Mouse (Mus musculus): ENCODE results near the gene Arfgap2. TPM values are rescaled to one million over a fixed set of nuclear protein-coding genes. Genes with fewer than 3 reads are reported as not detected.
"Not testable (repeated sequence)": the region's sequence is repeated elsewhere in the genome, so short reads cannot be mapped to it uniquely, and the experiment has no call there.

Gene Arfgap2
- polyA plus RNA-seq (2014; fragmentation: Nextera tagmentation; extraction: Ambion mirVana), result 59.2 and 65.8 TPM in 2 replicates

DNA sequence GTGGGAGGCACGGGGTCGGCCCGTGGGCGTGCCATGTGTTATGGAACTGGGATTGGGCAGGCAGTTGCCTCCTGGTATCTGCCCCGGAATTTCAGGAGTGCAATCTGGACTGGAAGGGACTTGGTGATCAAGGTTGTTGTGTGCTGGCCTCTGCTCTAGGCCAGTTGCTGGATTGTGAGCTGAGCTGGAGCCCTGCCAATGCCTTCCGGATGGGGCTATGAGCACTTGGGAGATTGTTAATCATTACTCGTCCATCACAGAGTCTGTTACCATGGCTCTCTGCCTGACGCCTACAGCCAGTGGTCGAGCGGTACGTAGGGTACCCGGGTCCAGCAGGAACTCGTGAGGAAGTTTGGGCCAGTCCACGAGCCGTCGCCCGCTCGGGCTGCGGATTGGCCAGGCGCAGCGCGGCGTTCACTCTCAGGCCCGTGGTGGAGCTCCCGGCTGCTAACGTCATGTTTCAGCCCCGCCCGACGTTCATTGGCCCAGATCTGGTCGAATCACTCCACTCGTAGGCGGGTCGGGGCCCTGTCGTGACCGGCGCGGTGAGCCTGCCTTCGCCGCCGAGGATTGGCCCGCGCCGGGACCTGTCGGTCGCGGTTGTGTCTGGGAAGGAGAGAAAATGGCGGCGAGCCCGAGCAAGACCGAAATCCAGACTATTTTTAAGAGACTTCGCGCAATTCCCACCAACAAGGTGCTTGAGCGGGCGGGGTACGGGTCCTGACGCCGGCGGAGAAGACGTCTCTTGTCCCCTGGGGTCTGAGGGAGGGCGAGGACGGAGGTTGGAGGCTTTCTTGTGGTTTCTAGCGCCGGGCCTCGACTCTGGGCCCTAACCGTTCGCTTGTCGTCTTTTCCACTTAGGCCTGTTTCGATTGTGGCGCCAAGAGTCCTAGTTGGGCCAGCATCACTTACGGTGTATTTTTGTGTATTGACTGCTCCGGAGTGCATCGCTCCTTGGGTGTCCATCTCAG lies at the start of gene Arfgap2:
Arfgap2 (plus strand) TSS at position 264 of the 971 bp plus-strand sequence.
- peak within 1 kb of the TSS; percentile 90 for H3K4me3 ChIP-seq (ENCODE audit: control insufficient read depth in 1 of 2, insufficient read depth in 1 of 2, low read depth in 1 of 2, low read length in 2 of 2)
- H3K4me2 ChIP-seq (ENCODE audit: low read length), result peak within 1 kb of the TSS; percentile 90
- 1% methylated on average over 72 of the region's 72 CpGs for WGBS
- H3K4me1 ChIP-seq (ENCODE audit: control insufficient read depth in 2 of 2, insufficient read depth in 2 of 2, low read length in 2 of 2), result peaks cover 7 to 15% of the 10 kb centered on the region in 2 experiments
- no peaks in the 10 kb centered on the region for H3K9me3 ChIP-seq (ENCODE audit: control insufficient read depth, low read length)
- peaks cover 79% of the 10 kb centered on the region for H3K36me3 ChIP-seq (ENCODE audit: control insufficient read depth, insufficient read depth, low read length)
- H3K27ac ChIP-seq (replicated peaks in 1 of 2; ENCODE audit: control insufficient read depth in 1 of 2, insufficient read depth in 1 of 2, low read depth in 2 of 2, low read length in 2 of 2), result peak within 1 kb of the TSS; percentile 95 to 96
- H3K9ac ChIP-seq (ENCODE audit: low read length), result peak within 1 kb of the TSS; percentile 94
- no peaks in the 10 kb centered on the region for H3K27me3 ChIP-seq (ENCODE audit: control insufficient read depth, insufficient read depth, low read length)
- ATAC-seq (ENCODE audit: insufficient number of reproducible peaks, insufficient read depth, low FRiP score, low read depth), result peak; percentile 98

DNA sequence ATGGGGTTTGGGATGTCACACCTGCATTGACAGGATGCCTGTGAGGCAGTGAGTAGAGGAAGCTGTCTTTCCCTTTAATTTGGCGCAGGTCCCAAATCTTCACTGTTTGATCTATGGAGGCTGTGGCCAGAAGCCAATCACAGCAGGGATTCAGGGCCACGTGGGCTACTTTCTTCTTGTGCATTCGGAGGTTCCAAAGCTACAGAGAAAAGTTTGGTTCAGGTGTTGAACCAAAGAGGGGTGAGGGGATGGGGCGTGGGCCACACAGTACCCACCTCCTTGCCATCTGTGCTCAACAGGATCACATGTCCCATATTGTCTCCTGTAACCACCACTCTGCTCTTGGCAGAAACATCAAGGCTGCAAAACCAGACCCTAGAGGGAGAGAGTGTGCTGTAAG lies 47.7 kb upstream of the Arfgap2 start:
- peaks cover 30% of the 10 kb centered on the region for H3K36me3 ChIP-seq (ENCODE audit: control insufficient read depth, insufficient read depth, low read length)
- no peak for ATAC-seq (ENCODE audit: insufficient number of reproducible peaks, insufficient read depth, low FRiP score, low read depth)

GRCm38 (mm10) chr2:91220501-91220900 lies 44.3 kb upstream of the Arfgap2 start:
- 95% methylated on average over 3 of the region's 3 CpGs for WGBS
- Histone ChIP-seq H3K27me3 (ENCODE audit: control insufficient read depth, insufficient read depth, low read length) (no peaks in the 10 kb centered on the region), H3K4me2 (ENCODE audit: low read length) (no peak overlapping the region), H3K9ac (ENCODE audit: low read length) (no peak overlapping the region), H3K27ac (replicated peaks in 1 of 2; ENCODE audit: control insufficient read depth in 1 of 2, insufficient read depth in 1 of 2, low read depth in 2 of 2, low read length in 2 of 2) (no peak overlapping the region), H3K9me3 (ENCODE audit: control insufficient read depth, low read length) (no peaks in the 10 kb centered on the region), H3K4me1 (ENCODE audit: control insufficient read depth in 2 of 2, insufficient read depth in 2 of 2, low read length in 2 of 2) (no peaks in the 10 kb centered on the region), H3K4me3 (ENCODE audit: control insufficient read depth in 1 of 2, insufficient read depth in 1 of 2, low read depth in 1 of 2, low read length in 2 of 2) (no peak overlapping the region), H3K36me3 (ENCODE audit: control insufficient read depth, insufficient read depth, low read length) (peaks cover 7% of the 10 kb centered on the region; the same call in 1 of the 2 replicates)
- no peak for ATAC-seq (ENCODE audit: insufficient number of reproducible peaks, insufficient read depth, low FRiP score, low read depth)

More for the DNA sequence above, 47.7 kb upstream of the Arfgap2 start:
- no peaks in the 10 kb centered on the region for H3K4me1 ChIP-seq (ENCODE audit: control insufficient read depth in 2 of 2, insufficient read depth in 2 of 2, low read length in 2 of 2)
- H3K4me2 ChIP-seq (ENCODE audit: low read length), result no peak overlapping the region
- H3K9me3 ChIP-seq (ENCODE audit: control insufficient read depth, low read length), result no peaks in the 10 kb centered on the region
- H3K9ac ChIP-seq (ENCODE audit: low read length), result no peak overlapping the region
- H3K27me3 ChIP-seq (ENCODE audit: control insufficient read depth, insufficient read depth, low read length), result no peaks in the 10 kb centered on the region
- no peak overlapping the region for H3K4me3 ChIP-seq (ENCODE audit: control insufficient read depth in 1 of 2, insufficient read depth in 1 of 2, low read depth in 1 of 2, low read length in 2 of 2)
- H3K27ac ChIP-seq (replicated peaks in 1 of 2; ENCODE audit: control insufficient read depth in 1 of 2, insufficient read depth in 1 of 2, low read depth in 2 of 2, low read length in 2 of 2), result no peak overlapping the region
- WGBS, result 65% methylated on average over 4 of the region's 4 CpGs

- H3K27me3 ChIP-seq (ENCODE audit: control insufficient read depth, insufficient read depth, low read length), result no peaks in the 10 kb centered on the region
- H3K4me2 ChIP-seq (ENCODE audit: low read length), result no peak overlapping the region
- no peaks in the 10 kb centered on the region for H3K4me1 ChIP-seq (ENCODE audit: control insufficient read depth in 2 of 2, insufficient read depth in 2 of 2, low read length in 2 of 2)
- H3K4me3 ChIP-seq (ENCODE audit: control insufficient read depth in 1 of 2, insufficient read depth in 1 of 2, low read depth in 1 of 2, low read length in 2 of 2), result no peak overlapping the region
- WGBS, result 76% methylated on average over 2 of the region's 2 CpGs
- ATAC-seq (ENCODE audit: insufficient number of reproducible peaks, insufficient read depth, low FRiP score, low read depth), result no peak
- H3K9me3 ChIP-seq (ENCODE audit: control insufficient read depth, low read length), result no peaks in the 10 kb centered on the region
- H3K9ac ChIP-seq (ENCODE audit: low read length), result no peak overlapping the region
- no peak overlapping the region for H3K27ac ChIP-seq (replicated peaks in 1 of 2; ENCODE audit: control insufficient read depth in 1 of 2, insufficient read depth in 1 of 2, low read depth in 2 of 2, low read length in 2 of 2)
- H3K36me3 ChIP-seq (ENCODE audit: control insufficient read depth, insufficient read depth, low read length), result no peaks in the 10 kb centered on the region
Observed at GRCm38 (mm10) chr2:91223614-91224013, 41.2 kb upstream of the Arfgap2 start.

DNA sequence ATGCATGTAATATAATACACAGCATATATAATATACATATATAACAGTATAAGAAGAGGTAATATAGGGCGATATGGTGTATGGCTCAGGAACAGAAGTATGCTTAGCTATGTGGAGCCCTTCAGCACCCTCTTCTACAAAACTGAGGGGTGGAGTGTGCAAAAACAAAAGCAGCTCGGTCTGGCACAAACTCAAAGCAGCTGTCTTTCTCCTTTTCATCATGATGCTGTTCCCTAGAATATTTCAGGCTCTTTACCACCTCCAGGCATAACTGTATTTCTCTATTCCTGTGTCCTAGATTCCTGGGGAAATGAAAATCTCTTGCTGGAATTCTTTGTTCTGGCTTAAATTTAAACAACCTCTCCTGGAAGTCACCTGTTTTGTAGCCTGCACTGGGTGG lies 35.0 kb upstream of the Arfgap2 start:
- Histone ChIP-seq H3K27me3 (ENCODE audit: control insufficient read depth, insufficient read depth, low read length) (no peaks in the 10 kb centered on the region), H3K9ac (ENCODE audit: low read length) (no peak overlapping the region), H3K4me1 (ENCODE audit: control insufficient read depth in 2 of 2, insufficient read depth in 2 of 2, low read length in 2 of 2) (no peaks in the 10 kb centered on the region), H3K4me2 (ENCODE audit: low read length) (no peak overlapping the region), H3K36me3 (ENCODE audit: control insufficient read depth, insufficient read depth, low read length) (0 out of 2 replicates have a peak, but pooled peaks cover 6% of the 10 kb centered on the region), H3K4me3 (ENCODE audit: control insufficient read depth in 1 of 2, insufficient read depth in 1 of 2, low read depth in 1 of 2, low read length in 2 of 2) (no peak overlapping the region), H3K27ac (replicated peaks in 1 of 2; ENCODE audit: control insufficient read depth in 1 of 2, insufficient read depth in 1 of 2, low read depth in 2 of 2, low read length in 2 of 2) (no peak overlapping the region), H3K9me3 (ENCODE audit: control insufficient read depth, low read length) (no peaks in the 10 kb centered on the region)
- ATAC-seq (ENCODE audit: insufficient number of reproducible peaks, insufficient read depth, low FRiP score, low read depth), result no peak
- WGBS, result 72% methylated on average over 2 of the region's 2 CpGs

GRCm38 (mm10) chr2:91236601-91237510 lies 27.9 kb upstream of the Arfgap2 start, which contains the start of gene Ddb2:
Ddb2 (minus strand) TSS chr2:91236982.
- H3K9me3 ChIP-seq (ENCODE audit: control insufficient read depth, low read length), result no peaks in the 10 kb centered on the region
- peak within 1 kb of the TSS; percentile 97 for H3K4me2 ChIP-seq (ENCODE audit: low read length)
- H3K9ac ChIP-seq (ENCODE audit: low read length), result peak within 1 kb of the TSS; percentile 83
- peak within 1 kb of the TSS; percentile 92 to 97 for H3K27ac ChIP-seq (replicated peaks in 1 of 2; ENCODE audit: control insufficient read depth in 1 of 2, insufficient read depth in 1 of 2, low read depth in 2 of 2, low read length in 2 of 2)
- H3K4me1 ChIP-seq (ENCODE audit: control insufficient read depth in 2 of 2, insufficient read depth in 2 of 2, low read length in 2 of 2), result peaks cover 0 to 7% of the 10 kb centered on the region in 2 experiments; a peak in 2 of 4 replicates
- peak; percentile 99 for ATAC-seq (ENCODE audit: insufficient number of reproducible peaks, insufficient read depth, low FRiP score, low read depth)
- H3K4me3 ChIP-seq (ENCODE audit: control insufficient read depth in 1 of 2, insufficient read depth in 1 of 2, low read depth in 1 of 2, low read length in 2 of 2), result peak within 1 kb of the TSS; percentile 71 to 79
- no peaks in the 10 kb centered on the region for H3K27me3 ChIP-seq (ENCODE audit: control insufficient read depth, insufficient read depth, low read length)
- 0 out of 2 replicates have a peak, but pooled peaks cover 6% of the 10 kb centered on the region for H3K36me3 ChIP-seq (ENCODE audit: control insufficient read depth, insufficient read depth, low read length)
- WGBS, result 2% methylated on average over 46 of the region's 48 CpGs

GRCm38 (mm10) chr2:91237511-91238080 lies 27.2 kb upstream of the Arfgap2 start:
- not testable (repeated sequence) for H3K9me3 ChIP-seq (ENCODE audit: control insufficient read depth, low read length); H3K36me3 ChIP-seq (ENCODE audit: control insufficient read depth, insufficient read depth, low read length); H3K27me3 ChIP-seq (ENCODE audit: control insufficient read depth, insufficient read depth, low read length); H3K4me1 ChIP-seq (ENCODE audit: control insufficient read depth in 2 of 2, insufficient read depth in 2 of 2, low read length in 2 of 2)
- 19% methylated on average over 4 of the region's 4 CpGs for WGBS
- Histone ChIP-seq H3K4me2 (ENCODE audit: low read length) (peak overlapping the region; percentile 97), H3K4me3 (ENCODE audit: control insufficient read depth in 1 of 2, insufficient read depth in 1 of 2, low read depth in 1 of 2, low read length in 2 of 2) (peak overlapping the region; percentile 71 to 79), H3K27ac (replicated peaks in 1 of 2; ENCODE audit: control insufficient read depth in 1 of 2, insufficient read depth in 1 of 2, low read depth in 2 of 2, low read length in 2 of 2) (peak overlapping the region; percentile 92 to 97; a peak in 3 of 4 replicates), H3K9ac (ENCODE audit: low read length) (peak overlapping the region; percentile 76)
- ATAC-seq (ENCODE audit: insufficient number of reproducible peaks, insufficient read depth, low FRiP score, low read depth), result 0 out of 2 replicates have a peak, but pooled peaks have one; percentile 8

Data from heart, embryonic 14.5 days (tissue).